Mouse (Mus musculus): ENCODE measurements around the gene Pnpla7. TPM values are rescaled to one million over a fixed set of nuclear protein-coding genes. Genes with fewer than 3 reads are reported as not detected.

Pnpla7 gene
- polyA plus RNA-seq, 1 experiment from 2014 or later = 2.2 TPM

DNA sequence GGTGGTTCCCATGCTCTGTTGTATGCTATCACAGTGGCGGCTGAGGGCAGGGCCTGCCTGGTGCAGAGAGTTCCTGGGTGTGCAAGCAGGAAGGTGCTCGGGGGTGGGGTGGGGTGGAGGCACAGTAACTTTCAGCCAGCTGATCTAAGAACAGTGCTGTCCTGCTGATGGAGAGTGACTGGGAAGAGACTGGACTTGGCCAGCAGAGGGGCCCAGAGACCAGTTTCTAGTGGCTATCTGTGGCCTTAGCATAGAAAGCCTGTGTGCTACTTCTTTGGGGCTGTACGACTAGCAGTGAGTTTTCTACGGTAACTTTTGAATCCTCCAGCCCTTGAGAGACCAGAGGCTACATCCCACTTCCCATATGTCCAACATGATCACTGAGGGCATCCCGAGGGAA is 123.1 kb downstream of the Pnpla7 start:
- H3K9me3 ChIP-seq (ENCODE audit: control insufficient read depth, low read length) = no peaks in the 10 kb centered on the region
- no peaks in the 10 kb centered on the region for H3K36me3 ChIP-seq (ENCODE audit: control insufficient read depth, insufficient read depth, low read length)
- ATAC-seq = peak; percentile 79
- no peak overlapping the region for H3K4me3 ChIP-seq (ENCODE audit: low read length)
- H3K27me3 ChIP-seq (replicated peaks; ENCODE audit: control insufficient read depth, insufficient read depth, low read length) = no peaks in the 10 kb centered on the region
- H3K4me1 ChIP-seq (ENCODE audit: control insufficient read depth, insufficient read depth, low read depth, low read length) = no peaks in the 10 kb centered on the region
- no peak overlapping the region for H3K27ac ChIP-seq (ENCODE audit: low read depth, low read length)
- 31% methylated on average over 4 of the region's 5 CpGs for WGBS
- H3K9ac ChIP-seq (ENCODE audit: low read depth, low read length) = no peak overlapping the region
- no peak overlapping the region for H3K4me2 ChIP-seq (ENCODE audit: low read length)

DNA sequence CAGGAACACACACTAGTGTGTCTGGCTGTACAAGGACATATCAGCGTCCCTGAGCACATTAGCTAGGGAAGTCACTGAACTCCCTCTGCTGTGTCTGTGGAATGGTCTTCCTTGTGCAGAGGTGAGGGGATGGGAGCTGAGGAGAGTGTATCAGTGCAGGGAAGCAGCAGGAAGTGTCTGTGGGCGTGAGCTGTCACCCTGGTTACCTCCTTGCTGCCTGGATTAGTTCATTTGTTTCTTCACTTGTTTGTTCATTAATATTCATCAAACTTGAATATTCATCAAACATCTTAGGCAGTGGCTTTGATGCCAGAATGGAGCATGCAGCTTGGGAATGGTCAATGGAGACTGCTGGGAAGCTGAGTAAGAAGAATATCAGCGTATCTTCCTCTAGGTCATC is 123.9 kb downstream of the Pnpla7 start:
- H3K9me3 ChIP-seq (ENCODE audit: control insufficient read depth, low read length) = no peaks in the 10 kb centered on the region
- H3K9ac ChIP-seq (ENCODE audit: low read depth, low read length) = no peak overlapping the region
- H3K4me2 ChIP-seq (ENCODE audit: low read length) = no peak overlapping the region
- no peaks in the 10 kb centered on the region for H3K36me3 ChIP-seq (ENCODE audit: control insufficient read depth, insufficient read depth, low read length)
- H3K4me1 ChIP-seq (ENCODE audit: control insufficient read depth, insufficient read depth, low read depth, low read length) = no peaks in the 10 kb centered on the region
- WGBS = 33% methylated on average over 3 of the region's 3 CpGs
- no peak for ATAC-seq
- no peaks in the 10 kb centered on the region for H3K27me3 ChIP-seq (replicated peaks; ENCODE audit: control insufficient read depth, insufficient read depth, low read length)
- H3K4me3 ChIP-seq (ENCODE audit: low read length) = no peak overlapping the region
- H3K27ac ChIP-seq (ENCODE audit: low read depth, low read length) = no peak overlapping the region

Small RNAs within 50 kb of the gene (microRNA-seq; reads per million reads assigned to microRNA genes)
- gene Gm22875 (not detected), gene Gm24328 (not detected), gene Mir7664 (0.62 reads per million)

Other genes with a start within 250 kb of the Pnpla7 start
- 15.9 and 16.6 TPM in 2 replicates for gene Cacna1b, start 212.9 kb upstream of the Pnpla7 start, polyA plus RNA-seq (2015; fragmentation: Nextera tagmentation; extraction: Ambion mirVana)
- 71.2 and 82.0 TPM in 2 replicates for gene Ehmt1, start 56.4 kb upstream of the Pnpla7 start, polyA plus RNA-seq (2015; fragmentation: Nextera tagmentation; extraction: Ambion mirVana)
- gene Arrdc1, start 40.8 kb upstream of the Pnpla7 start, polyA plus RNA-seq (2015; fragmentation: Nextera tagmentation; extraction: Ambion mirVana) = 45.8 and 46.8 TPM in 2 replicates
- gene Zmynd19, start 26.2 kb upstream of the Pnpla7 start, polyA plus RNA-seq (2015; fragmentation: Nextera tagmentation; extraction: Ambion mirVana) = 5.4 and 14.6 TPM in 2 replicates
- 36.5 and 39.0 TPM in 2 replicates for gene Dph7, start 13.6 kb upstream of the Pnpla7 start, polyA plus RNA-seq (2015; fragmentation: Nextera tagmentation; extraction: Ambion mirVana)
- 159 and 182 TPM in 2 replicates for gene Mrpl41, start 935 bp upstream of the Pnpla7 start, polyA plus RNA-seq (2015; fragmentation: Nextera tagmentation; extraction: Ambion mirVana)
- 173 and 174 TPM in 2 replicates for gene Nsmf, start 78.3 kb downstream of the Pnpla7 start, polyA plus RNA-seq (2015; fragmentation: Nextera tagmentation; extraction: Ambion mirVana)
- not detected in 2 replicates for gene Entpd8, start 104.3 kb downstream of the Pnpla7 start, polyA plus RNA-seq (2015; fragmentation: Nextera tagmentation; extraction: Ambion mirVana)
- not detected in 2 replicates for gene Noxa1, start 119.1 kb downstream of the Pnpla7 start, polyA plus RNA-seq (2015; fragmentation: Nextera tagmentation; extraction: Ambion mirVana)
- gene Nrarp, start 204.7 kb downstream of the Pnpla7 start, polyA plus RNA-seq (2015; fragmentation: Nextera tagmentation; extraction: Ambion mirVana) = 13.6 and 16.3 TPM in 2 replicates
- 2.1 and 2.3 TPM in 2 replicates for gene Tor4a, start 220.9 kb downstream of the Pnpla7 start, polyA plus RNA-seq (2015; fragmentation: Nextera tagmentation; extraction: Ambion mirVana)
- gene Nelfb, start 235.5 kb downstream of the Pnpla7 start, polyA plus RNA-seq (2015; fragmentation: Nextera tagmentation; extraction: Ambion mirVana) = 105 and 112 TPM in 2 replicates
- not detected in 2 replicates for gene Stpg3, start 238.6 kb downstream of the Pnpla7 start, polyA plus RNA-seq (2015; fragmentation: Nextera tagmentation; extraction: Ambion mirVana)
- gene Fam166a, start 242.7 kb downstream of the Pnpla7 start, polyA plus RNA-seq (2015; fragmentation: Nextera tagmentation; extraction: Ambion mirVana) = 0.39 and 1.0 TPM in 2 replicates
- gene Tubb4b, start 248.7 kb downstream of the Pnpla7 start, polyA plus RNA-seq (2015; fragmentation: Nextera tagmentation; extraction: Ambion mirVana) = 486 and 553 TPM in 2 replicates